Mouse (Mus musculus) adrenal gland, postnatal 14 days (tissue): ENCODE data around the gene Snx29. TPM values are rescaled to one million over a fixed set of nuclear protein-coding genes. Genes with fewer than 3 reads are reported as not detected.

Experiments
- DNase-seq: peaks from one replicate; pipeline ENCODE4 v3.0.0; 2021; ENCODE audit warnings: mixed read lengths
- total RNA-seq: library from RNA; stranded (reverse); gene quantifications from 2 replicates; pipeline ENCODE4 v1.2.3, GENCODE M21; 2021

Snx29 gene
- total RNA-seq, 1 experiment from 2014 or later = 17.2 TPM

DNA sequence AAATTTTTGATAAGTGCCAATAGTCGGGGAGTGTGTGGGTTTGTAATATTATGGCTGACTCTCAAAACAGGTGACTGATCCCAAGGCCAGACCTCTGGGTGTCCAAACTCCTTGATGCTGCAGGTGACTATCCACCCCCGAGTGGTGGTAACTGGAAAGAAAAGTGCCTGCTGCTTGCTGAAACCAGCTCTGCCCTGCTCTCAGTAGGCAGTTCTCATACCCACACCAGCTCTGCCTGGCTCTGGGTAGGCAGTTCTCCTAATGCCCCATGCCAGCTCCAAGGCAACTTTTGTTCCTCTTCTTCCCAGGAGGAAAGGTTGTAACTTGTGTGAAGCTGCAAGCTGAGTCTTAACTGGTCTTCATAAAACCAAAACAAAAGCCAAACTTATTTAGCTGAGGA lies 321.7 kb downstream of the Snx29 start:
- DNase-seq = no peak

DNA sequence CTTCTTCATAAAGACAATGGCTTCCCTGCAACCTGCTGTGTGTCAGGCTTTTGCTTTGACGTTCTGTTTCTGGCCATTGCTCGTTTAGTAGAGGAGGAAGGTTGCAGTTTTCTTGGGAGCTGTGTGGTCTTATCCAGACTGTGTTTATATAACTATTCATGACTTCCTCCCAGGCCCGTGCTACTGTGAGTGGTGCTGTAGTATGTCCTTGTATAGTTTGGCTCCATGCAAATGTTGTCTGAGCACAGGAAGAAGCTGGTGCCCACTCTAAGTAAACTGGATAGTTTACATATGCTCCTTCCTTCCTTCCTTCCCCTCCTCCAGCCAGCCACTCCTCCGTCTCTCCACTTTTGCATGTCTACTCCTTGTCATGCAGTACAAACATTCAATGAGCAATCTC lies 323.0 kb downstream of the Snx29 start:
- DNase-seq = no peak

DNA sequence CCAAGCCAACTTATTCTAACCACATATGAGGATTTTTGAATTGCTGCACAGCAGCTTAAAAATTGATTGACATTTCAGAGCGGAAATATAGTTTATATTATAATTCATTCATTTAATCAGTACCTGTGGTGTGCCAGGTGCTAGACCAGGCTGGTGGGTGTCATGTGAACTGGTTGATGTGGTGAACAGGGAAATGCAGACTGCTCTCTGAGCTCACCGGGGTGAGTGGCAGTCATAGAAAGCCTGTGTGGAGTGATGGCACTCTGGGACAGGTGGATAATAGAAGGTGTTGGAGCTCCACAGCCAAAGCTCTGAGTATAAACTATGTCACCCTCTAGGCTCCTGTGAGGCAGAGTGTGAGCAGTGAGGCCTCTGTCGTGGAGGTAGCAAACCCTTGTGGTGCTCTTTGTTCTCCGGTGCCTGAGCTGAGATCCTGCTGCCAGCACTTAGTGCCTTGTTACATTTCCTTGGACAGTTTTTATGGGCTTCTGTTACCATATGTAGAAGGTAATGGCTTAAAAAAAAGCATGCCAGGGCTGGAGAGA lies 324.1 kb downstream of the Snx29 start:
- no peak for DNase-seq

DNA sequence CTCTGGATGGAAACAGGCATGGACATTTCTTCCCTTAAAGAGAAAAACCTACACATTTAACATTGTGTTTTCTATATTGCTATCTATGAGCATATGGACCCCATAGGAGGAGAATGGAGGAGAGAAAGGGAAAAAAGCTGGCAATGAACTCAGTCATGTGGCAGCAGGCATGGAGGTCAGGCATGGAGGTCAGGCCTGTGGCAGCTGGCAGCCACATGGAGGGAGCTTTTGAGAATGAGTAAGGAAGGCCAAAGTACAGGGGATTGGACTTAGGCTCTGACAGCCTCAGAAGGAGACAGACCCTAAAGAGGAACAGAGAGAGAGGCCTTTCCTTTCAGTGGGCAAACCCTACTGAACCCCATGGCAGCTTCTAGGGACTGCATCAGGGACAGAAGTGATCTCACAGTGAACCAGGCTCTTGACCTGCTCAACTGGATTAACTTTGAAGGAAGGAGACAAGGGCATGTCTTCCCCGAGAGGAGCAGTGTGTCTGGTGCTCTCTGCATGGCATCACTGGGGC lies 325.5 kb downstream of the Snx29 start:
- no peak for DNase-seq

DNA sequence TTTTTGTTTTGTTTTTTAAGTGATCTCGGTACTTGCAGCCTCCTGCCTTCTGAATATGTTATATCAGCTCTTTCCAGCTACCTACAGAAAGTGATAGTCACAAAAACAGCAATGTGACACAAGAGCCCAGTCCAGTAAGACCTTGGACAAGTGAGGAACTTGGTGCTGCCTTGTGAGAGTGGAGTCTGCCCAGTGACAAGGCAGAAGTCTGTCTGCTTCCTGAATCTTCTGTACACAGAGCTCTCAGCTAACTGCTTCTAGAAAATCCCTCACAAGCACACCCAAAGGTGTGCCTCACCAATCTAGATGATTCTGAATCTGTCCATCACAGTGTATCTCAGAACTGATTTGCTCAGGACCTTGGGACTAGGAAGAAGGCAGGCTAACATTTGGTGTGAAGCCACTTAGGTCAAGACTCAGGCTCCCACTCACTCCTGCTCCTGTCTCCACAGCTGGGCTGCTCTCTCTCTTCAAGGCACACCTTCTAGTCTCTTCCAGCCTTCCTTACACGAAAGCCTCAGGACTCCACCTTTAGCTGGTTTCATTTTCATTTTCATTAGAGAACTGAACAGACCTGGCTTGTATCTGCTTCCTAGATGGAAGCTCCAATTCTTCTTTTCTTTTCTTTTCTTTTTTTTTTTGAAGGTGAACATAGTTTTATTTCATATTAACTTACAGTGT lies 330.1 kb downstream of the Snx29 start:
- no peak for DNase-seq

DNA sequence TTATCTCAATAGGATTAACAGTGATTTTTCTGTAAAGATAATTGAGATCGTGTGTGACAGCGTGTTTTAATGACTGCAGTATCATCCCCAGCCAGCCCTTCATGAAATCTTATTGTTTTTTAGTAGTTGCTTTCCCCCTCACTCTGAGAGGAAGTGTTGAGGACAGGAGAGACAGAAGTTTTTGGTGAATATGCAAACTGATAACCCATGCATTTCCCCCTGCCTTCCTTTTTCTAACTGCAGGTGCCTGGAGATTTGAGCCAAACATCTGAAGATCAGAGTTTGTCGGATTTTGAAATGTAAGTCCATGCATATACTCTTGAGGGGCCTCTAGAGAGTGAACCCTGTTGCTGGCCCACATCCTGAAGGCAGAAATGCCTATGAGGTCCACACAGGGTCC lies 333.2 kb downstream of the Snx29 start:
- DNase-seq = no peak

DNA sequence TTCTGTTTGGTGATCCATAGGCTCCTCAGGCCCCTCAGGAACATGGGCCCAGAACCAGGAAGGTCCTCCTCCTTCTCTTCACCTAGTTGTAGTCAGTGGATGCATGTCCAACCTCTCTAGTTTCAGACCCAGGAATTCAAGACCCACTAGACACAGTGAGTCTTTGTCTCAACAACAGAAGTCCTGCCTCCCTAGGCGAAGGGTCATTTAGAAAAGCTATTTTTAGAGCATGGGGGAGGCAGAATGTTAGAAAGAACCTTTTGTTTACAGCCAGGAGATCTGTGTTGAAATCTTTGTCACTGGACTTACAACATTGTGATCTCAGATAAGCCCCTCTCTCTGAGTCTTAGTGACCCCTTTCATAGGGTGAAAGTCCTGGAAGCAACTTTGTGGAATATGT lies 334.4 kb downstream of the Snx29 start:
- no peak for DNase-seq

DNA sequence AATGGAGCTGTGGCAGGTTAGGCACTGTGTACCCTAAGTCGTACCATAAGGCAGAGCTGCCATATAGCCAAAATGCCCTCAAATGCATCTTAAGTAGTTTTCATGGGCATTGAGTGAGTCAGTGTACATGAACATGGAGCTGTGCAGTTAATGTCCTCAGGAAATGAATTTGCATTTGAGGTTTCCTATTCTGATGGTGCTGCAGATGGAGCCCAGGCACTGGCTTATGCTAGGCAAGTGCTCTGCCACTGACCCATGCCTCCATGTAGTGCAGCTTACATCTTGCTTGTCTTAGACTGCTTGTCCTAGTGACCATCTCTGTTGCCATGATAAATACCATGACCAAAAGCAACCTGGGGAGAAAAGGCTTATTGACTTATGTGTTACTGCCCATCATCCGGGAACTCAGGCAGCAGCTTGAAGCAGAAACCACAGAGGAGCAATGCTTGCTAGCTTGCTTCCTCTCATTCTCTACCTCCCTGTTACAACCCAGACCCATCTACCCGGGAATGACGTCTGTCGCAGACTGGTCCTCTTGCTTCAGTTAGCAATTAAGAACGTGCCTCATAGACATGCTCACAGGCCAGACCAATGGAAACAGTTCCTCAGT lies 336.5 kb downstream of the Snx29 start:
- DNase-seq = no peak

DNA sequence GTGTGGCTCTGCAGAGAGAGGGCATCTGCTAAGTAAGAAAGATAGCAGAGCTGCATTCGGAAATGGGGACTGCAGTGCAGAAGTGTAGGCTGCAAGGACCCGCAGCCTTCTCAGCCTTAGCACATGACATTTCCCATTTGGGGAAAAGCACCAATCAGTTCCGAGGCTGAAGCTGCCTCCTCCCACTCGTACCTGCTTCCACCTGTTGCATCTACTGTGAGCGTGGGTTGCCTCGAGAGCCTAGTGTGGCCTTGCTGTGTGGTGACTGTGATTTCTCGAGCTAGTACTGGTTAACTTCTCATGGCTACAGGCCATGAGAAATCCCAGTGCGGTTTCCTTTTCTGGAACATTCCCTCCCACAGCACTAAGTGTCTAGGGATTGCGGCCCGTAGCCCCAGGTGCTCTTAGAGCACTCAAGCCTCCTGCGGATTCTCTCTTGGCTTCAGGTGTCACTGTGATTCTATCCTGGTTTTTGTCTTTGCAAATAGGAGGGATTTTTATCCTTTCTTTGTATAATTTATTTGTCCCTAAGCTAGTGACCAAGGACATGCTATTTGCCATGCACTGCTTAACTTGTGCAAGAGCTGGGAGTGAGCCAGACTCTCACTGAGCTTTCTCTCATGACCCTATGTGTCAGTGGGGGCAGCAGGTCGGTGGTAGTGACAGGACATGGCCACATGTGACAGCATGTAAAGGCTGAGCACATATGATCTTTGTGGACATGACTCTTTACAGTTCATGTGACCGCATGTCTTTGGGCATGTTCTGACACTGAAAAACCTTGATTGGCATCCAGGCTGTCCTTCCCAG lies 342.4 kb downstream of the Snx29 start:
- DNase-seq = peak; percentile 81

DNA sequence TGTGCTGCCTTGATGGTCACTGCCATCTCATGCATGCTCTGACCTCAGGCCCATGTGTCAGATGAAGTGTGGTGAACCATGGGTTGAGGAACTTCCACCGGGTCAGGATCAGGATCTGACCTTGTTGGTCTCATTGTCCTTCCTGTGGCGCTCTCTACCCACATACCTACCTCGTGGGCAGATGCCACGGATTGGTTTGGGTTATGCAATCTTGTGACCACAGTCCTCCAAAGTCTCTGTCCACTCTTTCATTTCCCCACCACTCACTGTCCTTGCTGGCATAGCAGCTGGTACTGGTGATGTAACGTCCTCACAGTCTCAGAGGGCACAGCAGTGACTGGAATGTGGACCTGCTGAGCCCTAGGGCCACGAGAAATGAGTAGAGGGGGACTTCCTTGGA lies 343.2 kb downstream of the Snx29 start:
- peak; percentile 69 for DNase-seq

DNA sequence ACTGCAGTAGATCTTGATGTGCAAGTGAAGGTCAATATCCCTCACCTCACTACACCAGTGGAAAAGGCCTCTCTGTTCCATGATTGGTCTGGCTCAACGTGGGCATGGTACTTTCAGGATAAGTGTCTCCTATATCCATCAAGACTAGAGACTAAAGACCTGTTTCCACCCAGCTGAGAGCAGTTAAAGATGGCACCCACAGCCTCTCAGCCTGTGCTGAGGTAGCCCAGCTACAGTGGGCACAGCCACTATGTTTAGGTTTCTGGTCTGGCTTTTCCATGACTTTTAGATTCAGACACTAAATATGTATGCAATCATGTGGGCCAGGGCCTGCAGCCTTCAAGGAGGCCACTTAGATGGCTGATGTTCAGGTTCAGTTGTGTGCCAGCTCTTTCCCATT lies 345.7 kb downstream of the Snx29 start:
- no peak for DNase-seq

DNA sequence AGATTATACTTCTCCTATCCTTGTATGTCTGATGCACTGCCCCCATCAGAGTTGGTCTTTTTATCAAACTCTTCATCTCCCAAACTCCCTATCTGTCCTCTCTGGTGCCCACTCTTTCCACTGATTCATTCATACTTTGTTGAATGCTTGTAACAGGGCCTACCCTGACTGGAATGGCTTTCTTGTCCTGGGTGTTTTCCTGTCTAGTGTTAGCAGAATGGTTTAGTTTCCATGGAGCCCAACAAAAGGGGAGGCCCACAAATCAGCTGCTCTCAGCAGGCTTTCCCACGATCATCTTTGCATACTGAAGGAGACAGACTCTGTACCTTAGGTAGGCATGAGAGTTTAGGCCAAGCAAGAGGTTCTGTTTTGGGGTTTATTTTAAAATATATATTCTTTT lies 346.2 kb downstream of the Snx29 start:
- no peak for DNase-seq

DNA sequence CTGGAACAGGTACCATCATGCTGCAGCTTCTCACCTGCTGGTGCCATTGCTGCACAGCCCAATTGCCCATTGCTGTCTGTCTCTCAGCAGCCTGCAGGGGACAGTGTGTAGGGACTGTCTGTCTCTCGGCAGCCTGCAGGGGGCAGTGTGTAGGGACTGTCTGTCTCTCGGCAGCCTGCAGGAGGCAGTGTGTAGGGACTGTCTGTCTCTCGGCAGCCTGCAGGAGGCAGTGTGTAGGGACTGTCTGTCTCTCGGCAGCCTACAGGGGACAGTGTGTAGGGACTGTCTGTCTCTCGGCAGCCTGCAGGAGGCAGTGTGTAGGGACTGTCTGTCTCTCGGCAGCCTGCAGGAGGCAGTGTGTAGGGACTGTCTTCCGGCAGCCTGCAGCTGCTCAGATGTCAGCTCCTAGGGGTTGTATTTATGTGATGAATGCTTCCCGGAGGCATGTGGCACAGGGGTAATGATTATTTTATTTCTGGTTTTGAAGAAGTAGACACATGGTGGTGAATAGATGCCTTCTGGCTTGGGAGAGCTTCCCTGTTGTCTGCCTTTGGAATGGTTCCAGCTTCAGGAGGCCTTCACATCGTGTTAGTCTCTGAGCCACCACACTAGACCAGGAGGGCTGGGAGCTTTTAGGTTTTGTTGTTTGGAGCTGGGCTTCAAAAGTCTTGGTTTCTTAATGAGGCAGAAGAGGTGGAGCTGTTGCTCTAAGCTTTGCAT lies 347.7 kb downstream of the Snx29 start:
- peak; percentile 57 for DNase-seq

DNA sequence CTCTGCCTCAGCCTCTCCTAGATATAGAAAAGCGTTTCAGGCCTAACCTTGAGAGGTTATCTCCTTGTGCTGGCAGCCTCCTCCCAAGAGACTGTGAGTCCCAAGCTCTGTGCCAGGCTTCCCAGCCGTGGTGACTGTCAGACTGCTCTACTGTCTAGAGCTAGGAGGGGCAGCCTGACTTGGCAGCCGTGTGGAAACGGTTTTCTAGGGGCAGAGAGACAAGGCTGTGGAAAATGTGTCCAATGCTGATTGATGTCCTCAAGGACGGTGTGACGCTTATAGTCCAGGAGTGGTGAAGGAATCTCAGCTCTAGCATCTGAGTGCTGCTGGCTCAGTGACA lies 348.2 kb downstream of the Snx29 start:
- peak; percentile 68 for DNase-seq

DNA sequence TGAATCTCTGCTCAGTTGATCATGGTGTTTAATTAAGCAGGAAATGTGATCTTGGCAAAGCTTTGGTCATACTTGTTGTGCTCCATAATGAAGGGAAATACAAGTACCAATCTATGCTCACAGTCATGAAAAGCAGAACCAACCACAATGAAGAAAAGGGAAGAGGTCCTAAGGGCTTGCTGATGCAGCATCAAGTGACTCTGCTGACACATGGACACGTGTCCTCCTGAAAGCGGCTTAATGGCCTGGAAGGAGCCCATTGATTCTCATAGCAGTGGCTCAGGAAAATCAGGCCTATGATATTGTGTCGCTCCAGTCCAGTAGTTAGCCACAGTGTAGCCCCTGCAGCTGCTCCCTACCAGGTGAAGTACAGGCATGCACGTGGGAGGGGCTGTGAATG lies 353.3 kb downstream of the Snx29 start:
- no peak for DNase-seq

DNA sequence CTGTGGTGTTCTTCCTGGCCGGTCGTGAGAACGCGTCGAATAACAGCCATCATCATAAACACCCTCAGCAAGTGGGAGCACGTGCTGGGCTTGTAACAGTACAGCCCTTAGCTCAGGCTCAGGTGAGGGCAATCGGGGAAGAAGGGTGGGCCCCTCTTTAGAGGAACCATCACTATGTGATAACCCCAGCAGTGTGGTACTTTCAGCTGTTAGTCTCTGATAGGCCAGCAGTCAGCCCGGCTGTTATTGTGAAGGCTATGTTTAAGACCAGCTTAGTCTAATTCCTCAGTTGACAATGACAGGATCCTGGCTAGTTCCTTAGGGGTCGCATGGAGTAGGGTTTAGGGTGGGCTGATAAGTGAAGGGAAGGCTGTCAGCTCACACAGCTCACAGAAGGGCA lies 362.6 kb downstream of the Snx29 start:
- no peak for DNase-seq

DNA sequence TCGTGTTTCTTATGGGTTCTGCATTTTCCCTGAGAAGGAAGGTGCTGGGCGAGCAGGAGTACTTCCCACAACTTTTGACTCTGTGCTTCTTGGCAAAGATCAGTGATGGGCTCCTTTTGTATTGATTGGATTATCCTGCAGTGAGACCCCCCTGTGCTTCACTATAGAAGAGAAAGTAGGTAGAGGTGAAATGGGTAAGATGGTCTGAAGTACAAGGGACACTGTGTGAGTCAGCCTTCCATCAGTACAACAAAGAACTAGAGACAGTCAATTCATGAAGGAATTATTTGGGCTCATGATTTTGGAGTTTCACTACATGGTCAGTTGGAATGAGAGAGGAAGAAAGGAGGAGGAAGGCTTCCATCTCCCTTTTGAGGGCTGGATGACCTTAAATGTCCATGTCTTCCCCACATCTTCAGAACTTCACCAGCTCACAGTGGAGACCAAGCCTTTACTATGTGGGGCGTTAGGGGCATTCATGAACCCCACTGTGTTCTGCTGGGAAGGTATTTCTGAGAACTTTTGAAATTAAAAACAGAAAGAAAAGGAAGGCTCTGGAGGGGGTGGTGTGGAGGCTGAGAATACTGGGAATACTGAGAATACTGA lies 363.1 kb downstream of the Snx29 start:
- no peak for DNase-seq

DNA sequence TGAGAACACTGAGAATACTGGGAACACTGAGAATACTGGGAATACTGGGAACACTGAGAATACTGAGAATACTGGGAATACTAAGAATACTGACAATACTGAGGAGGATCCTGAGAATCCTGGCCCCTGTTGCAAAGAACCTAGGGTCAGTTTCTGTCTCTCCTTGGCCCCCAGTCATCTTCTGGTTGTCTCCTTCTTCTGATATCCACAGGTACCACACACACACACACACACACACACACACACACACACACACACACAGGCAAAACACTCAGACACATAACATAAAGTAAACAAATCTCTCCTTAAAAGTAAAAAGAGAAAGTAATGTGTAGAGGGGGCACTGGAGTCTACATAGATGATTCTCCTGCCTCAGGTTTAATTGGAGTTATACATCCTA lies 365.1 kb downstream of the Snx29 start:
- DNase-seq = no peak

DNA sequence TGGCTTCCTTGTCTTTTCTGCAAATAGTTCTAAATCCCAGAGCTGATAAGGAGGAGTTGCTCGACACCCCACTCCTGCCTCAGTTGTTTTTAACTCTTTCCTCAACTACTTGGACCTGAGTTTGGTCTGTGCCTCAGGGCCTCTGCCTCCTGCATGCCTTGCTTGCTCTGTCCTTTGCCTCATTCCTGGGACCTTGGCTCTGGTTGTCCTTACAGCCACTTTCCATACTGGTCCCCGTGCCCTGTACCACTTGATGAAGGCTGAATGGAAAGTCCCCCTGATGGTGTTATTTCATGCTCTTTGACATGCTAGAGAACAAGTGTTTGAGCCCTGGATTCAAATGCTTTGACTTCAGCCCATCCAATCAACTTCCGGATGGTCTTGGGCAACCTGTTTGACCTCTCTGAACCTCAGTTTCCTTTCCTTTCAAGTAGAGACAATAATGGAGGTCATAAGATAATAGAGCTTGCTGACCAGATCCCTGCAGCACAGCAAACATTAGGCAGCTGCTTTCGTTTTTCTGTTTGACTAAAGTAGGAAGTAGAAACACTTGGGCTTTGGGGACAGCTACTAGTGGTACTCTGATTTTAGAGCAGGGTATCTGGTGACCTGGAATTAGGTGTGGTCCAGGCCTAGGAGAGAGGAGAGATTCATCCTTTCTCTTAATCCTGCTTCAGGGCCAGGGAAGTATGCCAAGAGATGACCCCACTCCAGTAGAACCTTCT lies 365.7 kb downstream of the Snx29 start:
- no peak for DNase-seq

DNA sequence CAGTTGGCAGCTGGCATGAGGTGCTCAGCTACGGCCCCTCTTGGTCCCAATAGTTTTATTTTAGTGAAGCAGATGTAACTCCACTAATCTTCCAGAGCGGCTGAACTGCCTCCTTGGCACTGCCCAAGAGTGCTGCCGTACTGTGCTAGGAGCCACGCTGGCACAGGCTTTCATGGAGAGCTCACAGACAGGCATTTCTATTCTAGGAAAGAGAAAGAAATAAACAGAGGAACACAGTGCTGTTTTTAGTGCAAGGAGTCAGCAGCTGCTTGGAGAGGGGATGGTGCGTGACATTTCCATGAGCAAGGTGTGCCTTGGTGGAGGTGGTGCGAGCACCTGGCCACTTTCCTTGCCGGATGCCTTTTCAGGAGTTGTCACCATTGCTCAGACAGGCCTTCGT lies 367.4 kb downstream of the Snx29 start:
- no peak for DNase-seq

DNA sequence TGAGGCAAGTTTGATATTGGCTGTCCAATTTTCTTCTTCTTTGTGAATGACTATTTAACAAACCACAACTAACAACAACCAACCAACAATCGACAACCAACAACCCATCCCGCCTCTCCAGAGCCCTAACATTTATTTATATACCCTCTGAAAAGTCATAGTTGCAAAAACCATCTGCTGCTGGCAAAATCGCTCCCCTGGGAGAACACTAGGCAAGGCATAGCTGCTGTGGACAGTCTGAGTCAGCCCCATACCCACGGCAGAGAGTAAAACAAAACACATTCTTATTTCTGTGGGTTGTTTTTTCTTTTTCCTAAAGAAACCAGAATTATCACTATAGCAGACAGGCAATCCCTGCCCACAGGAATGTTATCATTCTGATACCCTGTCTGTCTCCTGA lies 368.0 kb downstream of the Snx29 start:
- DNase-seq = no peak
